Mouse (Mus musculus): ENCODE results near the gene Fam114a1. TPM values are rescaled to one million over a fixed set of nuclear protein-coding genes. Genes with fewer than 3 reads are reported as not detected.

Fam114a1 gene
- total and polyA plus RNA-seq, 3 experiments = 10.7 to 16.7 (median 13.3) TPM

DNA sequence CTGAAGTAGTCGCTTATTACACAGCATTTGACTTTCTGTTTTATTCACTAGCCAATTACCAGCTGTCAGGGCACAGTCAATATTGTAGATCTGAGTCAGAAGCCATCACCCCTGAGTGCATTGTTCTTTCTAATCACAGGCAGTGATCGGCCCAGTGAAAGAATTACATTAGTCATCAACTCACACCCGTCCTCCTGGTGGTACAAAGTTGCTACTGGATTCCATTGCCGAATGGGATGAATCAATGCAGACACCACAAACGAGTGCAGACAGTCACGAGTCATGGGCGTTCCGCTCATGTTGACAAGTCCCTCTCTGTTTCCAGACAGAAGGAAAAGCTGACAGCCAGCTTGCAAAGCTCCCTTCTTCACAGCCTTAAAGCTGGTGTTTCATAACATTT, 22.7 kb downstream of the Fam114a1 start:
- H3K4me1 ChIP-seq (ENCODE audit: control insufficient read depth, insufficient read depth, low read length) = no peaks in the 10 kb centered on the region; the same call in none of the 2 replicates
- intact Hi-C loops (cut with DNase I) = no loop called here
- H3K27me3 ChIP-seq (ENCODE audit: control insufficient read depth, insufficient read depth, low read length) = no peaks in the 10 kb centered on the region
- no peak overlapping the region for H3K9ac ChIP-seq (ENCODE audit: low read depth, low read length)
- WGBS = 46% methylated on average over 8 of the region's 8 CpGs
- no peaks in the 10 kb centered on the region for H3K79me2 ChIP-seq (replicated peaks; ENCODE audit: control insufficient read depth, insufficient read depth, low read length)
- no peak overlapping the region for H3K4me3 ChIP-seq
- no peak for DNase-seq
- no peaks in the 10 kb centered on the region; the same call in none of the 2 replicates for H3K36me3 ChIP-seq (ENCODE audit: control insufficient read depth, insufficient read depth, low read length)
- no peak overlapping the region for H3K27ac ChIP-seq
- no peak for TF ChIP-seq EP300 (IDR thresholded peaks at IDR 0.05; ENCODE audit: insufficient read depth, low read depth, low read length)
- peak; percentile 35 for TF ChIP-seq CTCF (IDR thresholded peaks at IDR 0.05)
- no peak for TF ChIP-seq POLR2A (IDR thresholded peaks at IDR 0.05; ENCODE audit: insufficient read depth, low read depth, low read length)

DNA sequence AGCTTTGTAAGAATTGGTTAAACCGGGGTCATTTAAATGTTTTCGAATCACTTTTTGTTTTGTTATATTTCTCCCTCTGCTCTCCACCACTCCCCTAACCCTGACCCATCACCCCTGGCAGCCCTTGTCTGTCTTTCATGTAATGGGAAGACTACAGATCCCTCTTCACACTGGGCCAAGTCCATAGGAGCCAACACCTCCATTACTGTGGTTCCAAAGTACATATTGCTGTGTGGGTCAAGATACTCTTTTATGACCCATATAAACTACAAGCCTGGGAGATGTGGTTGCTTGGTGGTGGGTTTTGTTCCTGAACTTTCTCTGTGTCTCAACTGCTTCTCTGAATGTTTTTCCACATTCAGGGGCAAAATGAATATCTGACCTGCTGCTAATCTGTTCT, 25.5 kb downstream of the Fam114a1 start:
- 96% methylated on average over 2 of the region's 2 CpGs for WGBS
- no peak overlapping the region for H3K27ac ChIP-seq
- intact Hi-C loops (cut with DNase I) = no loop called here

GRCm38 (mm10) chr5:65002940-65003824, 33.3 kb downstream of the Fam114a1 start:
- Histone ChIP-seq H3K4me1 (ENCODE audit: control insufficient read depth, insufficient read depth, low read length) (no peaks in the 10 kb centered on the region; the same call in 1 of the 2 replicates), H3K36me3 (ENCODE audit: control insufficient read depth, insufficient read depth, low read length) (peaks cover 9% of the 10 kb centered on the region), H3K9ac (ENCODE audit: low read depth, low read length) (no peak overlapping the region), H3K4me3 (no peak overlapping the region), H3K27ac (no peak overlapping the region), H3K79me2 (replicated peaks; ENCODE audit: control insufficient read depth, insufficient read depth, low read length) (no peaks in the 10 kb centered on the region), H3K27me3 (ENCODE audit: control insufficient read depth, insufficient read depth, low read length) (no peaks in the 10 kb centered on the region)
- TF ChIP-seq CTCF (IDR thresholded peaks at IDR 0.05) (peak; percentile 83), POLR2A (IDR thresholded peaks at IDR 0.05; ENCODE audit: insufficient read depth, low read depth, low read length) (no peak), EP300 (IDR thresholded peaks at IDR 0.05; ENCODE audit: insufficient read depth, low read depth, low read length) (no peak)
- WGBS = 69% methylated on average over 10 of the region's 10 CpGs
- DNase-seq = no peak
- intact Hi-C loops (cut with DNase I) = loop anchor here (1.0 to 2.0 kb wide), 2 partner anchors 210 to 240 kb away; no protein-coding TSS in a partner anchor

More for the DNA sequence above, 25.5 kb downstream of the Fam114a1 start:
- H3K9ac ChIP-seq (ENCODE audit: low read depth, low read length) = no peak overlapping the region
- DNase-seq = no peak
- H3K4me3 ChIP-seq = no peak overlapping the region
- H3K27me3 ChIP-seq (ENCODE audit: control insufficient read depth, insufficient read depth, low read length) = no peaks in the 10 kb centered on the region
- H3K36me3 ChIP-seq (ENCODE audit: control insufficient read depth, insufficient read depth, low read length) = no peaks in the 10 kb centered on the region
- H3K79me2 ChIP-seq (replicated peaks; ENCODE audit: control insufficient read depth, insufficient read depth, low read length) = no peaks in the 10 kb centered on the region
- TF ChIP-seq EP300 (IDR thresholded peaks at IDR 0.05; ENCODE audit: insufficient read depth, low read depth, low read length) (no peak), CTCF (IDR thresholded peaks at IDR 0.05) (no peak), POLR2A (IDR thresholded peaks at IDR 0.05; ENCODE audit: insufficient read depth, low read depth, low read length) (no peak)
- no peaks in the 10 kb centered on the region; the same call in none of the 2 replicates for H3K4me1 ChIP-seq (ENCODE audit: control insufficient read depth, insufficient read depth, low read length)

DNA sequence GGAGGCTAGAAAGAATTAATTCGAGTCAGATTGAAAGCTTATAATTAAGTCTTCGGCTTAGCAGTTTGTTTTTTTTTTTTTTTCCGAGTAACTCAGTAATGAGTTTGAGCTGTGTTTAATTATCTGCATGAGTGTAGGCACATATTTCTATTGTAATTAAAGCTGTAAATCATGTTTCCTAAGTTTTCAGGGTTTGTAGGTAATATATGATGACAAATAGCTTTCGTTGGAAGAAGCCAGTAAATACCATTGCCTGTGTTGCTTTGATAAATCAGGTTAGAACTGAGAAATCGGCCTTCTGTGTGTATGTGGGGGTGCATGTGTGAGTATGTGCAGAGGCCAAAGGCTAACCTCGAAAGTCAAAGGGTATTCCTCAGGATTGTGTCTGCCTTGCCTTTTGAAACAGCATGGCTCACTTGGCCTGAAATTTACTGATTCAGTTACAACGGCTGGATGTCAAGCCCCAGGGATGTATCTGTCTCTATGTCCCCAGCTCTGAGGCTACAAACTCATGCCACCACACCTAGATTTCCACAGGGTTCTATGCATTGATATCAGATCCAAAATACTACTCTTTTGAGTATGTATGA, 34.2 kb downstream of the Fam114a1 start:
- intact Hi-C loops (cut with DNase I) = loop anchor here (1.0 to 2.0 kb wide), 3 partner anchors 155 to 239 kb away; no protein-coding TSS in a partner anchor
- H3K36me3 ChIP-seq (ENCODE audit: control insufficient read depth, insufficient read depth, low read length) = peaks cover 9% of the 10 kb centered on the region
- no peaks in the 10 kb centered on the region; the same call in 1 of the 2 replicates for H3K4me1 ChIP-seq (ENCODE audit: control insufficient read depth, insufficient read depth, low read length)
- H3K4me3 ChIP-seq = no peak overlapping the region
- no peak for TF ChIP-seq CTCF (IDR thresholded peaks at IDR 0.05)
- no peak for TF ChIP-seq EP300 (IDR thresholded peaks at IDR 0.05; ENCODE audit: insufficient read depth, low read depth, low read length)
- no peak for TF ChIP-seq POLR2A (IDR thresholded peaks at IDR 0.05; ENCODE audit: insufficient read depth, low read depth, low read length)
- DNase-seq = no peak
- H3K9ac ChIP-seq (ENCODE audit: low read depth, low read length) = no peak overlapping the region
- 86% methylated on average over 7 of the region's 7 CpGs for WGBS
- no peak overlapping the region for H3K27ac ChIP-seq
- no peaks in the 10 kb centered on the region for H3K27me3 ChIP-seq (ENCODE audit: control insufficient read depth, insufficient read depth, low read length)
- H3K79me2 ChIP-seq (replicated peaks; ENCODE audit: control insufficient read depth, insufficient read depth, low read length) = no peaks in the 10 kb centered on the region

DNA sequence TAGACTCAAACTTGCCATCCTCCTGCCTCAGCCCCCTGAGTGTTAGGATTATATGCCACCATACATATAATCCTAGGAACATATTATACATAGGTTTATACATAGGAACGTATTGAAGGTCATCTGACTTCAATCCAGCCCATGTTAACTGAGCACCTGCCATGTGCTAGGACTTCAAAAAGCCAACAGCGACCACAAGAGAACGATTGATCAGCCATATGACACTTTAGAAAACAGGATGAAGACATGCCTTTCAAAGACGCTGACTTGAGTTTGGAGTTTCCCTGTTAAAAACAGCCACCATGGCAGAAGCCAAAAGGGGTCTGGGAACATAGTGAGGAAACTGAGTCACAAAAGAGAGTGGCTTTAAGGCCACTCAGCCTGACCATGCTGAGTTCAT, 35.4 kb downstream of the Fam114a1 start:
- H3K27ac ChIP-seq = no peak overlapping the region
- intact Hi-C loops (cut with DNase I) = loop anchor here (2.0 kb wide), 1 partner anchor 154 kb away; no protein-coding TSS in a partner anchor
- no peaks in the 10 kb centered on the region; the same call in 1 of the 2 replicates for H3K4me1 ChIP-seq (ENCODE audit: control insufficient read depth, insufficient read depth, low read length)
- H3K4me3 ChIP-seq = no peak overlapping the region
- no peak overlapping the region for H3K9ac ChIP-seq (ENCODE audit: low read depth, low read length)
- peaks cover 9% of the 10 kb centered on the region for H3K36me3 ChIP-seq (ENCODE audit: control insufficient read depth, insufficient read depth, low read length)
- H3K79me2 ChIP-seq (replicated peaks; ENCODE audit: control insufficient read depth, insufficient read depth, low read length) = no peaks in the 10 kb centered on the region
- 87% methylated on average over 4 of the region's 4 CpGs for WGBS
- TF ChIP-seq POLR2A (IDR thresholded peaks at IDR 0.05; ENCODE audit: insufficient read depth, low read depth, low read length) (no peak), EP300 (IDR thresholded peaks at IDR 0.05; ENCODE audit: insufficient read depth, low read depth, low read length) (no peak), CTCF (IDR thresholded peaks at IDR 0.05) (no peak)
- H3K27me3 ChIP-seq (ENCODE audit: control insufficient read depth, insufficient read depth, low read length) = no peaks in the 10 kb centered on the region
- DNase-seq = no peak

All from heart, adult 2 months (tissue).